Mouse (Mus musculus) MEL (cell line): ENCODE measurements around the gene Reep1. TPM values are rescaled to one million over a fixed set of nuclear protein-coding genes. Genes with fewer than 3 reads are reported as not detected.

Experiments used
- DNase-seq: peaks from one replicate; pipeline ENCODE4 v3.0.0; 2011; ENCODE audit warnings: low read depth, low spot score
- H3K27ac ChIP-seq: 2 replicates; pipeline ENCODE4 v1.5.1; 2012; ENCODE audit warnings: low read depth, mild to moderate bottlenecking, control low read depth, low read length, moderate library complexity; ENCODE audit not compliant: control insufficient read depth
- H3K27me3 ChIP-seq, 2 experiments: fragments of 150-350 bp in 1 of 2; sonication (generic) in 1 of 2; 2 replicates each; pipeline ENCODE4 v1.6.1; 2012; ENCODE audit warnings: low read length in 2 of 2, mild to moderate bottlenecking in 2 of 2, improper control_type of control experiment in 1 of 2, moderate library complexity in 1 of 2; ENCODE audit not compliant: insufficient read depth in 2 of 2, control insufficient read depth in 1 of 2
- H3K36me3 ChIP-seq, 2 experiments: 2 replicates each; pipeline ENCODE4 v1.6.1; 2012 to 2014; ENCODE audit warnings: low read length in 2 of 2, improper control_type of control experiment in 1 of 2, inconsistent platforms in 1 of 2, mild to moderate bottlenecking in 1 of 2; ENCODE audit not compliant: insufficient read depth in 2 of 2, control insufficient read depth in 1 of 2
- H3K4me1 ChIP-seq, 2 experiments: fragments of 150-350 bp in 1 of 2; sonication (generic) in 1 of 2; 2 replicates each; pipeline ENCODE4 v1.6.1; 2012; ENCODE audit warnings: low read length in 2 of 2, improper control_type of control experiment in 1 of 2, mild to moderate bottlenecking in 1 of 2; ENCODE audit not compliant: insufficient read depth in 2 of 2, control insufficient read depth in 1 of 2
- H3K4me3 ChIP-seq, 2 experiments: fragments of 150-350 bp in 1 of 2; sonication (generic) in 1 of 2; 2 replicates each; pipeline ENCODE4 v1.5.1; 2012; ENCODE audit warnings: low read depth in 2 of 2, low read length in 2 of 2, mild to moderate bottlenecking in 2 of 2, moderate library complexity in 2 of 2, control low read depth in 1 of 2, improper control_type of control experiment in 1 of 2; ENCODE audit not compliant: control insufficient read depth in 1 of 2, insufficient read depth in 1 of 2
- H3K79me2 ChIP-seq: 2 replicates; pipeline ENCODE4 v1.6.1; 2012; ENCODE audit warnings: mild to moderate bottlenecking, low read length, moderate library complexity; ENCODE audit not compliant: control insufficient read depth, poor library complexity, insufficient read depth
- H3K9ac ChIP-seq: 2 replicates; pipeline ENCODE4 v1.6.1; 2012; ENCODE audit warnings: low read depth, mild to moderate bottlenecking, control low read depth, low read length, moderate library complexity; ENCODE audit not compliant: control insufficient read depth, poor library complexity, severe bottlenecking
- H3K9me3 ChIP-seq: fragments of 150-350 bp; sonication (generic); replicated peaks from 2 replicates; pipeline ENCODE4 v1.6.1; 2012; ENCODE audit warnings: mild to moderate bottlenecking, low read length, improper control_type of control experiment, moderate library complexity; ENCODE audit not compliant: insufficient read depth
- BHLHE40 ChIP-seq: IDR thresholded peaks from 2 replicates; pipeline ENCODE4 v1.6.1; 2012; ENCODE audit warnings: low read depth, mild to moderate bottlenecking, inconsistent platforms, low read length, improper control_type of control experiment, borderline replicate concordance
- CHD1 ChIP-seq: IDR thresholded peaks from 2 replicates; pipeline ENCODE4 v1.6.1; 2012; ENCODE audit warnings: low read depth, mild to moderate bottlenecking, inconsistent platforms, low read length, improper control_type of control experiment
- CHD2 ChIP-seq: IDR thresholded peaks from 2 replicates; pipeline ENCODE4 v1.6.1; 2011; ENCODE audit warnings: low read length, improper control_type of control experiment
- CTCF ChIP-seq, 3 experiments: IDR thresholded peaks in 2 of 3; conservative IDR thresholded peaks in 1 of 3; 2 replicates each; pipeline ENCODE4 v1.5.1; 2011 to 2012; ENCODE audit warnings: low read length in 3 of 3, low read depth in 2 of 3, mild to moderate bottlenecking in 2 of 3, improper control_type of control experiment in 1 of 3, inconsistent platforms in 1 of 3, mixed read lengths in 1 of 3, moderate library complexity in 1 of 3; ENCODE audit not compliant: control insufficient read depth in 1 of 3, insufficient read depth in 1 of 3, poor library complexity in 1 of 3, severe bottlenecking in 1 of 3
- E2F4 ChIP-seq: IDR thresholded peaks from 2 replicates; pipeline ENCODE4 v1.6.1; 2011; ENCODE audit warnings: low read depth, low read length, improper control_type of control experiment, borderline replicate concordance
- EP300 ChIP-seq, 2 experiments: IDR thresholded peaks; 2 replicates each; pipeline ENCODE4 v1.6.1; 2011; ENCODE audit warnings: improper control_type of control experiment in 2 of 2, low read length in 2 of 2, low read depth in 1 of 2, mild to moderate bottlenecking in 1 of 2
- GABPA ChIP-seq: IDR thresholded peaks from 2 replicates; pipeline ENCODE4 v1.6.1; 2012; ENCODE audit warnings: low read depth, mild to moderate bottlenecking, inconsistent platforms, low read length, improper control_type of control experiment, moderate library complexity
- GATA1 ChIP-seq: IDR thresholded peaks from 2 replicates; pipeline ENCODE4 v1.6.1; 2011; ENCODE audit warnings: low read depth, low read length, improper control_type of control experiment
- MAFK ChIP-seq: IDR thresholded peaks from 2 replicates; pipeline ENCODE4 v1.6.1; 2011; ENCODE audit warnings: low read depth, mild to moderate bottlenecking, low read length, improper control_type of control experiment, borderline replicate concordance
- MAX ChIP-seq: IDR thresholded peaks from 2 replicates; pipeline ENCODE4 v1.6.1; 2011; ENCODE audit warnings: low read length, improper control_type of control experiment
- MYB ChIP-seq: IDR thresholded peaks from 2 replicates; pipeline ENCODE4 v1.6.1; 2011; ENCODE audit warnings: mild to moderate bottlenecking, low read depth, low read length, improper control_type of control experiment
- MYC ChIP-seq: IDR thresholded peaks from 2 replicates; pipeline ENCODE4 v1.6.1; 2011; ENCODE audit warnings: low read depth, mild to moderate bottlenecking, low read length, improper control_type of control experiment, moderate library complexity
- NELFE ChIP-seq: IDR thresholded peaks from 2 replicates; pipeline ENCODE4 v1.6.1; 2011; ENCODE audit warnings: low read depth, low read length, improper control_type of control experiment
- POLR2AphosphoS2 ChIP-seq: IDR thresholded peaks from 2 replicates; pipeline ENCODE4 v1.6.1; 2011; ENCODE audit warnings: low read length, improper control_type of control experiment
- POLR2AphosphoS5 ChIP-seq: IDR thresholded peaks from 2 replicates; pipeline ENCODE4 v1.6.1; 2012; ENCODE audit warnings: low read depth, borderline replicate concordance, mild to moderate bottlenecking, inconsistent platforms, low read length, moderate library complexity, mixed read lengths
- RCOR1 ChIP-seq: IDR thresholded peaks from 2 replicates; pipeline ENCODE4 v1.6.1; 2012; ENCODE audit warnings: low read depth, mild to moderate bottlenecking, inconsistent platforms, low read length, improper control_type of control experiment
- SMC3 ChIP-seq: IDR thresholded peaks from 2 replicates; pipeline ENCODE4 v1.6.1; 2011; ENCODE audit warnings: low read depth, low read length, improper control_type of control experiment
- TAL1 ChIP-seq: IDR thresholded peaks from 2 replicates; pipeline ENCODE4 v1.6.1; 2012; ENCODE audit warnings: mild to moderate bottlenecking, inconsistent platforms, low read length, moderate library complexity, mixed read lengths
- TBP ChIP-seq: IDR thresholded peaks from 2 replicates; pipeline ENCODE4 v1.8.0; 2011; ENCODE audit warnings: low read depth, low read length, improper control_type of control experiment
- TCF12 ChIP-seq: IDR thresholded peaks from 2 replicates; pipeline ENCODE4 v1.6.1; 2014; ENCODE audit warnings: low read depth, mild to moderate bottlenecking, inconsistent platforms, low read length, improper control_type of control experiment, moderate library complexity
- USF1 ChIP-seq: IDR thresholded peaks from 2 replicates; pipeline ENCODE4 v1.6.1; 2014; ENCODE audit warnings: low read depth, mild to moderate bottlenecking, inconsistent platforms, low read length, improper control_type of control experiment, moderate library complexity
- USF2 ChIP-seq, 2 experiments: IDR thresholded peaks; 2 replicates each; pipeline ENCODE4 v1.6.1; 2011 to 2012; ENCODE audit warnings: improper control_type of control experiment in 2 of 2, low read length in 2 of 2, borderline replicate concordance in 1 of 2, inconsistent platforms in 1 of 2, low read depth in 1 of 2, mild to moderate bottlenecking in 1 of 2; ENCODE audit not compliant: insufficient read depth in 1 of 2
- ZKSCAN1 ChIP-seq: IDR thresholded peaks from 2 replicates; pipeline ENCODE4 v1.6.1; 2012; ENCODE audit warnings: low read depth, mild to moderate bottlenecking, inconsistent platforms, low read length, improper control_type of control experiment, moderate library complexity
- ZNF384 ChIP-seq: IDR thresholded peaks from 2 replicates; pipeline ENCODE4 v1.6.1; 2012; ENCODE audit warnings: low read depth, mild to moderate bottlenecking, inconsistent platforms, low read length, improper control_type of control experiment
- polyA plus RNA-seq, 2 experiments: library from polyadenylated mRNA; stranded (reverse) in 1 of 2; unstranded in 1 of 2; fragments of >175 nt in 1 of 2; fragments of >200 nt in 1 of 2; gene quantifications; 2 replicates each; pipeline versions ENCODE4 v1.2.1 to v1.2.4; 2012; ENCODE audit warnings: low replicate concordance in 2 of 2, low read depth in 1 of 2; ENCODE audit not compliant: insufficient read length in 2 of 2, insufficient read depth in 1 of 2, missing spikeins in 1 of 2
- total RNA-seq: library from RNA; depleted of rRNA; stranded (reverse); fragments of 300-350 nt; gene quantifications from 2 replicates; pipeline ENCODE4 v1.2.3, GENCODE M21; 2012

The Reep1 gene
- total and polyA plus RNA-seq, 3 experiments: 0.12 to 0.36 TPM; not detected in 1

GRCm38 (mm10) chr6:71831581-71831960 lies 124.2 kb downstream of the Reep1 start (continued):
- TF ChIP-seq MYB (0 out of 2 replicates have a peak, but pooled peaks have one; percentile 36), CTCF (IDR thresholded peaks at IDR 0.05 in 2 of 3, conservative IDR thresholded peaks at IDR 0.05 in 1 of 3; ENCODE audit: control insufficient read depth in 1 of 3, insufficient read depth in 1 of 3, low read depth in 2 of 3, low read length in 3 of 3, poor library complexity in 1 of 3, severe bottlenecking in 1 of 3) (no peak)

DNA sequence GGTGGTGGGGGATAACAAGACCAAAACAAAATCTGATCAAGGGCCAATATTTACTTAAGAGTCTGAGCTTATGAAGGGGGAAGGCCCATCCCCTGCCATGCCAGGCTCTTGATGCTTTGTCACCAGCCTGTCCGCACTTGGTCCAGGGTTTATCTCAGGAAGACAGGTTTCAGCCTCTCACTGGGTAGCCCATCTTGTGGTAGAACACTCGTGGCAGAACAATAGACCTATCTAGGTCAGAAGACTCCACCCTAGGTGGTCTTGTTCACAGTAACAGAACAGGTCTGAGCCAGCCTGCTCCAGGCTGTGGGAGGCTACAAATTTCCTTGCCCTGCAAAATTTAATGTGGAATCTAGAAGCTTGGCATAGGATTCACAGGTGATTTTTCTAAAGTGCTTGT lies 129.4 kb downstream of the Reep1 start:
- Histone ChIP-seq H3K9ac (no peak overlapping the region), H3K4me3 (no peak overlapping the region), H3K4me1 (peaks cover 7 to 10% of the 10 kb centered on the region in 2 experiments; a peak in 3 of 4 replicates), H3K9me3 (no peaks in the 10 kb centered on the region), H3K79me2 (peaks cover 48% of the 10 kb centered on the region), H3K27me3 (no peaks in the 10 kb centered on the region), H3K27ac (no peak overlapping the region), H3K36me3 (peaks cover 11 to 14% of the 10 kb centered on the region in 2 experiments; a peak in 3 of 4 replicates)
- no peak for DNase-seq
- TF ChIP-seq ZNF384: no peak
- no peak for TF ChIP-seq POLR2AphosphoS2
- TF ChIP-seq MYC: no peak
- no peak for TF ChIP-seq ZKSCAN1
- no peak for TF ChIP-seq CHD1
- no peak for TF ChIP-seq SMC3
- TF ChIP-seq EP300 (IDR thresholded peaks at IDR 0.05; ENCODE audit: low read depth in 1 of 2, low read length in 2 of 2): no peak
- TF ChIP-seq TBP: no peak
- TF ChIP-seq USF1: no peak
- no peak for TF ChIP-seq BHLHE40
- TF ChIP-seq POLR2AphosphoS5: no peak
- TF ChIP-seq GABPA: no peak
- TF ChIP-seq CTCF (IDR thresholded peaks at IDR 0.05 in 2 of 3, conservative IDR thresholded peaks at IDR 0.05 in 1 of 3; ENCODE audit: control insufficient read depth in 1 of 3, insufficient read depth in 1 of 3, low read depth in 2 of 3, low read length in 3 of 3, poor library complexity in 1 of 3, severe bottlenecking in 1 of 3): no peak

DNA sequence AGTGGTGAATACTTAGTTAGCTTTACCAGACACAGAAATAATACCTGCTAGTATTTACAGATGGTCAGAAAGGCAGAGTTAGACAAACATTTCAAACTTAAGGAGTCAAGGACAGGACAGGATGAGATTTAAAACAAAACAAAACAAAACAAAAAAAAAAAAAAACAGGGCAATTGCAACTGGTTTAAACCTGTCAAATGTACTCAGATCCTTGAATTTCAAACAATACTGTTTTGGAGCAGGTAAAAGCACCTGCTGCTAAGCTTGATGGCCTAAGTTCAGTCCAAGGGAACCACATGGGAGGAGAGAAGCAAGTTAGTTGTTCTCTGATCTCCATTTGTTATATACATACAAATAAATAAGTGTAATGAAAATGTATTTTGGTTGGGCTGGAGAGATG lies 132.5 kb downstream of the Reep1 start:
- Histone ChIP-seq H3K36me3 (peaks cover 2 to 3% of the 10 kb centered on the region in 2 experiments; a peak in 3 of 4 replicates), H3K4me1 (peaks cover 2 to 7% of the 10 kb centered on the region in 2 experiments; a peak in 3 of 4 replicates), H3K27ac (no peak overlapping the region), H3K9me3 (no peaks in the 10 kb centered on the region), H3K9ac (no peak overlapping the region), H3K27me3 (no peaks in the 10 kb centered on the region), H3K79me2 (peaks cover 34% of the 10 kb centered on the region), H3K4me3 (no peak overlapping the region)
- TF ChIP-seq MAFK (no peak), RCOR1 (no peak), TCF12 (no peak), USF1 (no peak), E2F4 (no peak), CHD2 (no peak), NELFE (no peak), BHLHE40 (no peak), MAX (no peak), TBP (no peak), USF2 (IDR thresholded peaks at IDR 0.05; ENCODE audit: borderline replicate concordance in 1 of 2, insufficient read depth in 1 of 2, low read depth in 1 of 2, low read length in 2 of 2) (no peak), TAL1 (no peak), GATA1 (no peak)
- no peak for DNase-seq
